Mouse (Mus musculus) gastrocnemius, adult 8-10 months (tissue): ENCODE measurements around the gene Fzd2. TPM values are rescaled to one million over a fixed set of nuclear protein-coding genes. Genes with fewer than 3 reads are reported as not detected.

Experiments
- total RNA-seq, 4 experiments: library from RNA; stranded (reverse); gene quantifications; 2 replicates each; pipeline ENCODE4 v1.2.4; 2022

Gene Fzd2
- total RNA-seq, 4 experiments from 2014 or later, result 0.75 to 1.3 (median 1.1) TPM

Other genes with a start within 250 kb of the Fzd2 start
- gene Slc4a1, start 238.2 kb upstream of the Fzd2 start, total RNA-seq, result 1 to 10 TPM in 1 of 4 experiments, not detected in 3; 1.0 TPM
- under 1 TPM in 1 of 4 experiments, not detected in 3; 0.21 TPM for gene Rundc3a, start 211.0 kb upstream of the Fzd2 start, total RNA-seq
- gene Slc25a39, start 196.4 kb upstream of the Fzd2 start, total RNA-seq, result 10 to 100 TPM; 61.2 to 72.2 (median 66.7) TPM
- 10 to 100 TPM; 12.2 to 21.8 (median 17.0) TPM for gene Grn, start 174.1 kb upstream of the Fzd2 start, total RNA-seq
- 1 to 10 TPM in 3 of 4 experiments, under 1 TPM in 1; 0.97 to 1.5 (median 1.2) TPM for gene Fam171a2, start 156.7 kb upstream of the Fzd2 start, total RNA-seq
- gene Itga2b, start 134.3 kb upstream of the Fzd2 start, total RNA-seq, result 1 to 10 TPM in 1 of 4 experiments, under 1 TPM in 2, not detected in 1; 0.63 to 2.0 (median 0.72) TPM
- 10 to 100 TPM; 17.7 to 24.0 (median 22.8) TPM for gene Gpatch8, start 48.0 kb upstream of the Fzd2 start, total RNA-seq
- under 1 TPM in 1 of 4 experiments, not detected in 3; 0.80 TPM for gene Gm11627, start 24.9 kb upstream of the Fzd2 start, total RNA-seq
- gene Meioc, start 59.3 kb downstream of the Fzd2 start, total RNA-seq, result not detected
- gene Ccdc43, start 93.4 kb downstream of the Fzd2 start, total RNA-seq, result 10 to 100 TPM; 73.6 to 84.9 (median 79.9) TPM
- under 1 TPM; 0.19 to 0.34 (median 0.23) TPM for gene Adam11, start 157.0 kb downstream of the Fzd2 start, total RNA-seq
- gene Gjc1, start 215.3 kb downstream of the Fzd2 start, total RNA-seq, result 1 to 10 TPM; 3.0 to 4.7 (median 3.4) TPM
- 1 to 10 TPM; 1.3 to 2.9 (median 2.2) TPM for gene Higd1b, start 231.5 kb downstream of the Fzd2 start, total RNA-seq